Mouse (Mus musculus): ENCODE data around the gene Serpinf2.
"Not testable (repeated sequence)": the region's sequence is repeated elsewhere in the genome, so short reads cannot be mapped to it uniquely, and the experiment has no call there.

The Serpinf2 gene

GRCm38 (mm10) chr11:75459141-75459711, 19.8 kb upstream of the Serpinf2 start:
- DNase-seq: no peak

GRCm38 (mm10) chr11:75458628-75459041, 19.2 kb upstream of the Serpinf2 start:
- peak in 1 of 2 experiments; percentile 32 for DNase-seq

- DNase-seq: peak; percentile 46 to 48
These were observed 18.8 kb upstream of the Serpinf2 start for GRCm38 (mm10) chr11:75458169-75458568.

DNA sequence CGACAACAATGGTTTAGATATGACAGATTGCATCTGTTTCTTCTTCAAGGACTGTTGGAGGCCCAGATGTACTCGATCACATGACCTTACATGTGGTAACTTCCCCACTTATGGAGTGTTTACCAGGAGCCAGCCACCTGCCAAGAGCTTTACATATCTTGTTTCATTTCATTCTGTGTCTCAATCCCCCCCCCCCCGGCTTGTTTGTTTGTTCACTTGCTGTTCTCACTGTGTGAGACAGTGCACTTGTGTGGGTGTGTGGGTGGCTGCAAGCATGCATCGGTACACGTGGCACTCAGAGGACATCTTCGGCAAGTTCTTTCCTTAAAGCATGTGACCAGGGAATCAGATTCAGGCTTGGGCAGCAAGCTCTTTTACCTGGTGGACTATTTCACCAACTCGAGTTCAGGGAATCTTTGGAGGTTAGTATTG, 17.1 kb upstream of the Serpinf2 start:
- DNase-seq: no peak

DNA sequence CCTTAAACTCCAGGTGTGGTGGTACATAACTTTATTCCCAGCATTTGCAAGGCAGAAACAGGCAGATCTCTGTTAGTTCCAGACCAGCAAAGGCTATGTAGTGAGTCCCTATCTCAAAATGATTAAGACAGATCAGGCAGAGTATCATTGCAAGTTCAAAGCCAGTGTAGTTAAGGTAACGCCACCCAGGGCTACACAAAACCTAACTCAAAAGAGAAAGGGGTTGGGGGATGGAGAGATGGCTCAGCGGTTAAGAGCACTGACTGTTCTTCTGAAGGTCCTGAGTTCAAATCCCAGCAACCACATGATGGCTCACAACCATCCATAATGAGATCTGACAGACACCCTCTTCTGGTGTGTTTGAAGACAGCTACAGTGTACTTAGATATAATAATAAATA, 16.6 kb upstream of the Serpinf2 start:
- DNase-seq: not testable (repeated sequence)

GRCm38 (mm10) chr11:75455041-75455736, 15.8 kb upstream of the Serpinf2 start:
- DNase-seq: peak; percentile 59 to 61

GRCm38 (mm10) chr11:75453991-75454930, 14.9 kb upstream of the Serpinf2 start, which contains the start of gene Wdr81:
Wdr81 (minus strand) TSS chr11:75454717.
- peak; percentile 88 to 90 for DNase-seq

GRCm38 (mm10) chr11:75452812-75453557, 13.6 kb upstream of the Serpinf2 start:
- DNase-seq: no peak

GRCm38 (mm10) chr11:75452081-75452480, 12.7 kb upstream of the Serpinf2 start:
- no peak for DNase-seq

DNA sequence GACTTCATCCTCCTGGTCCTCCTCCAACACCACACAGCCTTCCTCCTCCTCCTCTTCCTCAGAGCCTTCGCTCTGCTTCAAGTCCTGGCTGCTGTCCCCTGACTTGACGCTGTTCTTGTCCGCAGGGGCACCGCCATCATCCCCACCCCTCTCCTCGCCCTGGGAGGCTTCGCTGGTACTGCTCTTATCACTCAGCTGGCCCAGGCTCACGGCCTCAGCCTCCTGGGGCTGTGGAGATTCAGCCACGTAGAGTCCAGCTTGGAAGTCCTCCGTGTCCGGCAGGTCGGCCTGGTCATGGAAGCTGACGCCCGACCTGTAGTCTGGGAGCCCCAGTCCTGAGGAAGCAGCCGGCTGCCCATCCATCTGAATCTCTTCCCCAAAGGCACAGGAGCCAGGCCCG, 11.5 kb upstream of the Serpinf2 start:
- DNase-seq: no peak

- DNase-seq: no peak
These were observed 11.0 kb upstream of the Serpinf2 start for GRCm38 (mm10) chr11:75450304-75450908.

GRCm38 (mm10) chr11:75449695-75450094, 10.3 kb upstream of the Serpinf2 start:
- DNase-seq: no peak

DNA sequence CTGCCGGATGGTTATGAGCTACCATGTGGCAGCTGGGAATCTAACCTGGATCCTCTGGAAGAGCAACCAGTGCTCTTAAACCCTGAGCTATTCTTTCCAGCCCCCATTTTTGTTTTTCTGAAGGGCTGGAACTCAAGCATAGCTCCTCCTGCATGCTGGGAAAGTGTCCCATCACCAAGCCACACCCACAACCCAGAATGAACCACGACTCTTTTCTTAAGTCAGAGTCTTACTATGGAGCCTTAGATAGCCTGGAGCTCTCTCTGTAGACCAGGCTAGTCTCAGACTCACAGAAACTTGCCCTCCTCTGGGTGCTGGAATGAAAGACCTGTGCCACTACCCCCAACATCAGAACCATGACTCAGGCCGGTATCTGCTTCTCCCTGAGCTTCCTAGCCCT, 9.2 kb upstream of the Serpinf2 start:
- no peak for DNase-seq

GRCm38 (mm10) chr11:75443711-75444110, 4.3 kb upstream of the Serpinf2 start:
- no peak for DNase-seq

DNA sequence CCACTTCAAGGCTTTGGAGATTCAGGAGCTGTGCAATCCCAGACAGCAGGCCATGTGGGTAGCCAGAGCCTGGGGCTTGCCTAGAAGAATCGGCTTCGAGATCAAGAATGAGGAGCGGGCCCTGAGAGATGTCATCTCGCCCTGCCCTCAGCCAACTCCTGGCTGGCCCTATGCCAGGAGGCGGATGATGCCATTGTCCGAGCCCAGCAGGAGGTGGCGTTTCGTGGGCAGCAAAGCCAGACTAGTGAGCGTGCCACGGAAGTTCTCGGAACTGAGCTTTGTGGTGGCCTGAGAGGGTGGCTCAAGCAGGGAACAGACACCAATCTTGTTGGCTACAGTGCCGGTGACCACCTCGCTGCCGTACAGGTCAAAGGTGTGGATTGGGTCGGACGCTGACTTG, 2.2 kb upstream of the Serpinf2 start:
- no peak for DNase-seq

DNA sequence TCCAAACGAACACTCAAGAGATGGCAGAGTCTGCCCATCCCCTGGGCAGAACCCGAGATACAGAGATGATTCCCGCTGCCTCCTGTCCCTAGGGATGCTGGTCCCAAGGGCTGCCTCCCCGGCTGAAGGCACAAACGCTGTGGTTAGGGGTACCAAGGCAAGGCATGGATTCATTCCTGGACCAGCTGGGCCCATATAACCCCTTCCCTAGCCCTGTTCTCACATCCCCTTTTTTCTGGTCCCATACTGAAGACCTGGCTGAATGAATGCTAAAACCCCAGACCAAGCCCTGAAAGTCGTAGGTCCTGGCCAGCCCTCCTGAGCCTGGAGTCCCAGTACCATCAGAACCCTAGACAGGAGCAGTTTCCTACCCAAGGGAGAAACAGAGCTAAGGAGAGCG, 1.6 kb upstream of the Serpinf2 start:
- DNase-seq: no peak

- DNase-seq: no peak
These were observed 560 bp upstream of the Serpinf2 start for GRCm38 (mm10) chr11:75439951-75440350.

DNA sequence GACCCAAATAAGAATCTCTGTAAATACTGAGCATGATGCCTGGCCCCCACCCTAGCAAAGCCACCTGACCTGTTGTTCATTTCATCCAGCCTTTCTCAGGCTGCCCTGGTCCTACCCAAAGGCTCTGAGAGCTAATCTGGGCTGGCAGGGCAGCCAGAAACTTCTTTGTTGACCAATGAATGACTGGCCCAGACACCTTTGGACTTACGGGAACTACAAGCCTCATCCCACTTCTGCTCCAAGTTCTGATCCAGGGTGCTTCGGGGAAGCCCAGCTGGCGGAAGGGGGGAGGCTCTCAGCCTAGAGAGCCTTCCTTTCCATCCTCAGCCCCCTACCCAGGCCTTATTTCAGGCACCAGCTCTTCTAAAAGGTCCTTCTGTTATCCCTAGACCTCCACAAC, 587 bp downstream of the Serpinf2 start:
- no peak for DNase-seq

DNA sequence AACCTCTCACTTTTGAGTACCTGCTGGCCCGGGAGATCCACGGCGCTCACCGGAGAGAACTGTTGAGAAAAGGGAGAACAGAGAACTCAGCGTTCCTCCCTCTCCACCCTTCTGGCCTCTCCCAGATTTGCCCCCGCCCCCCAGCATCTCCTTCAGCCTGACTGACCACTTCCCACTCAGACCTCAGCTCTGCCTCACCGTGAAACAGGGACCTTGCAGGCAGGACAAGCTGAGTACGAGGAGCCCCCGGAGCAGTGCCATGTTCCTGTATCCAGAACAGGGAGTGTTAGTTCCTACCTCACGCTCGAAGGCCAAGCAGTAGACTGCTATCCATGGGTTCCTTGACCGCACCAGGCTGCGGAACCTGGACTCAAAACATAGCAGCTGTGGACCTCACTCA, 1.2 kb downstream of the Serpinf2 start:
- no peak for DNase-seq

- peak in 1 of 2 experiments; percentile 37 for DNase-seq
These were observed 5.3 kb downstream of the Serpinf2 start for GRCm38 (mm10) chr11:75434138-75434537.

DNA sequence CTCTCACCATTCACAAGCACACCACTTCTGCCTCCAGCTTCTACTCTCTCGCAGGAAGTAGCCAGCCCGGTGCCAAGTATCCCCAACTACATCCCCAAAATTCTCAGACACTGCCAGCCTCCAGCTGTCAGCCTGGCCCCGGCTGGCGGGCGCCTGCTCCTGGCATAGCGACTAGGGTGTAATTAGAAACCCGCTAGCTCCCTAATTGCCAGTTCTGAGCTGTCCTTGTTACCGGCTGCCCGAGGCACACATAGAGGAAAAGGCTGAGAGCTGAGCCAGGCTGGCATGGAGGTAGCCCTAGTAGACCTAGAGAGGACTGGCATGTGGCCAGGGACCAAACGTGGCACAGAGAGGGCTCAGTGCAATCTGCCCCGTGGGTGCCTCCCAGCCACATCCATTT, 8.1 kb downstream of the Serpinf2 start:
- no peak for DNase-seq

GRCm38 (mm10) chr11:75429019-75429705, 10.2 kb downstream of the Serpinf2 start:
- peak; percentile 43 to 54 for DNase-seq
